Mouse (Mus musculus) brain, embryonic 14.5 days (tissue): ENCODE data around the gene Apol8. TPM values are rescaled to one million over a fixed set of nuclear protein-coding genes. Genes with fewer than 3 reads are reported as not detected.
"Not testable (repeated sequence)": the region's sequence is repeated elsewhere in the genome, so short reads cannot be mapped to it uniquely, and the experiment has no call there.

ENCODE experiments used
- DNase-seq: peaks from one replicate; pipeline ENCODE4 v3.0.0-alpha.2; 2011; ENCODE audit warnings: low read depth
- CTCF ChIP-seq: fragments of 200-500 bp; IDR thresholded peaks from 2 replicates; pipeline ENCODE4 v1.5.1; 2012; ENCODE audit warnings: inconsistent platforms, mild to moderate bottlenecking, moderate library complexity, borderline replicate concordance; ENCODE audit not compliant: insufficient read depth, insufficient read length; ENCODE audit errors: extremely low read depth
- POLR2A ChIP-seq: fragments of 200-500 bp; IDR thresholded peaks from 2 replicates; pipeline ENCODE4 v1.6.1; 2012; ENCODE audit warnings: mild to moderate bottlenecking, inconsistent platforms, borderline replicate concordance; ENCODE audit not compliant: poor library complexity, insufficient read depth, insufficient read length, severe bottlenecking; ENCODE audit errors: extremely low read depth
- polyA plus RNA-seq: library from polyadenylated mRNA; depleted of rRNA; stranded (reverse); fragments of >200 nt; gene quantifications from 2 replicates; pipeline ENCODE4 v1.2.3, GENCODE M21; 2012

The Apol8 gene
- polyA plus RNA-seq, 1 experiment, result 0.30 TPM

DNA sequence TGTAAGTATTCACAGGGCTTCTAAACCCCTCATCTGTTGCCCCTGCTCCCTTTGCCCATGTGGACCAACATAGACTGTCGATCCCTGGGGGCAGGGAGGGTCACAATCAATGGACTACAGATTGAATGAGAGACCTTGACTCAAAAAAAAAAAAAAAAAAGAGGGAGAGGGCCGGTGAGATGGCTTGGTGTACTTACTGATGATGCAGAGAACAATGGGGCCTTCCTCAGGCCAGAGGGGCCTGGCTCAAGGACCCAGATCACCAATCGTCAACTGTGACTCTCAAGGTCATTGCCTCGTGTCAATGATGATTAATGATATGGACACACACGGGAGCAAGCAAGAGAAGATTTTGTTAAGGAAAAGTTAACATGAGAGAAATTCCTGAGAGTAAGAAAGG lies 12.2 kb downstream of the Apol8 start:
- TF ChIP-seq POLR2A (no peak), CTCF (no peak)
- DNase-seq, result no peak

DNA sequence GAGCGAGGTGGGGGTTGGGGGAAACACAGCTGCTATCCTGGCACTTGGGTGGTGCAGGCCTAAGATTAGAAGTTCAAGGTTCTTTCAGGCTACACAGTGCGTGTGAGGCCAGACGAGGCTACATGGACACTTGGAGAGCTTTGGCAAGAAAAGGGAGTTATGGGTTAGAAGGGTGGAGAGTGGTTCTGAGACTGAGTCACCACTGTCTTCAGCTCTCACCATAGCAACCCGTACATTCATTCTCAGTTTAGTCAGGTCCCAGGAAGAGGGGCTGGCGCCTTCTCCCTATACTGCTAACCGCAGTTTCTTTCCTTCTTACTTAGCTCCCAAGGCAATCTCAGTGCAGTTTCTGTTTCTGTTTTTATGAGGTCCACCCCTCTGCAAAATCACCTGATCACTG lies 15.2 kb downstream of the Apol8 start:
- not testable (repeated sequence) for DNase-seq

DNA sequence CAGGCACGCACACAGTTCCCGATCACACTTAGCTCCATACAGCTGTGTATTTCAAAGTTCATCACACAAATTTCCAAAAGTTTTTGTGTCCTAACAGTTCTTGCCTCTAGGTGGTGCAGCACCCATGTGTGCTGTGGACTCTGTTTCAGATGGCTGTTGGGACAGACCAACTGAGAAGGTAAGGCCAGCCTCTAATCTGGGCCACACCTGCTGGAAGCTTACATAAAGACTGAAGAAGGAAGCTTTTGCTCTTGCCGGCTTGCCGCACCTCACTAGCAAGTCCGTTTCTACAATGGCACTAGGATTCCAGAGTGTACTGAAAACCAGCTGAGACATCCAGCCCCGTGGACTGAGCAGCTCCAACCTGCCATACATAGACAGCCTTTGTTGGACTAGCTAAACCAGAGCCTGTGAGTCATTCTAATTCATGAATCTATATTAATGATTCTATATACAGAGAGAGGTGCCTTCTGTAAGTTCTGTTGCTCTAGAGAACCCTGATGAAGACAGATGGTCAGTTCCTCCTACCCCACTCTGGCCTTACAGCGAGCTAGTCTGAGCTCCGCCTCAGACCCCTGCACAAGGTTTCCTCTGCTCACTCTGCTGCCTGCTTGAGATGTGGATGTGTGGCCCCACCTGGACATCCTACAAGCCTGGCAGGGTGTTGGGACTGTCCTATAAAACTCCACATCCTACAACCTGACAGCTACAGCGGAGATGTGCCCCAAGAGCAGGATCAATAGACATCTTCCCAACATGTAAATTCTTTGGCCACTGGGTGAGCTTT lies 16.1 kb downstream of the Apol8 start:
- no peak for TF ChIP-seq POLR2A
- peak; percentile 17; the same call in 1 of the 2 replicates for TF ChIP-seq CTCF
- DNase-seq, result no peak

DNA sequence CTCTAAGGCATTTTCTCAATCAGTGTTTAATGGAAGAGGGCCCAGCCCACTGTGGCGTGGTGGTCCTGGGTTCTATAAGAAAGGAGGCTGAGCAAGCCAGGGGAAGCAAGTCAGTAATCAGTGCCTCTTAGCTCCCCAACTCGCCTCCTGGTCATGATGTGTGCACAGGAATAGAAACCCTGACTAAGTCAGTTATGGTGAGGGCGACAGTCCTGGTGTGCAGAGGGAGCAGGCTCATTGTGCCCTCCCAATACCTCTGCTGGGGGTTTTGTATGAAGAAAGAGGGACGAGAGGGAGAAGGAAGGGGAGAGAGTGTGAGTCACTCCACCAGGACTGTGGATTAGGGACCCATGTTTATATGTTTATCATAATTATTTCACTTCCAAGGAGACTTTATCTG lies 22.9 kb downstream of the Apol8 start:
- DNase-seq, result not testable (repeated sequence)

DNA sequence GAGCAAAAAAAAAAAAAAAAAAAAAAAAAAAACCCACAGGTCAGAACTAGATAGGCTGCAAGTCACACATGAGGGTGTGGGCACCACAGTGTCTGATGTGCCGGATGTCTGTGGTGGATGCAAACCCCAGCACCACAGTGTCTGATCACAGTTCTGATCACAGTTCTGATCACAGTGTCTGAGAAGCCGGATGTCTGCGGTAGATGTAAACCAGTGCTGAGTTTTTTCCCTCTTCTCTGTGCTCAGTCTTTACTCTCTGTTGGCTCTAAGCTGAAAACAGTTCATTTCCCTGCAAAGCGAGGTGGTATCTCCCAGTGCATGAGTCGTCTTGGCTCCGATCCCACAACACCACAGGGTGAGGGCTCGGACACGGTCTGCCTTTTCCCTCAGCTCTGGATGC lies 23.4 kb downstream of the Apol8 start:
- DNase-seq, result peak; percentile 8

DNA sequence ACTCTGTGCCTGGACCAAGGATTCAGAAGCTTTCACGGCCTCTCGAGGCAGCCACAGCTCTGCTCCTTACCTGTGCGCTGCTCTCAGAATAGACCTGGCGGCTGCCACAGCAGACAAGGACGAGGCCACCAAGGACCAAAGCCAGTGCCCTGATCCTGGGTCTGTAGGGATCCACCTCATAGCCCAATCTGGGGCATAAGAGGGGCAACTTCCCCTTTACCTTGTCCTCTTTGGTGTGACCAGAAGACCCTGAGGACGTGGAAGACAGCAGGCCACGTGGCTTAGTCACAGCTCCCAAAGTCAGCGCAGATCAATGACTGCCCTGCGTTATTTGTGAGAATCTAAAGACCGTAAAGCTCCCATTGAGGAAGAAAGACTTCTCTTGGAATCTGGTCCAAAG lies 24.0 kb downstream of the Apol8 start:
- DNase-seq, result not testable (repeated sequence)

DNA sequence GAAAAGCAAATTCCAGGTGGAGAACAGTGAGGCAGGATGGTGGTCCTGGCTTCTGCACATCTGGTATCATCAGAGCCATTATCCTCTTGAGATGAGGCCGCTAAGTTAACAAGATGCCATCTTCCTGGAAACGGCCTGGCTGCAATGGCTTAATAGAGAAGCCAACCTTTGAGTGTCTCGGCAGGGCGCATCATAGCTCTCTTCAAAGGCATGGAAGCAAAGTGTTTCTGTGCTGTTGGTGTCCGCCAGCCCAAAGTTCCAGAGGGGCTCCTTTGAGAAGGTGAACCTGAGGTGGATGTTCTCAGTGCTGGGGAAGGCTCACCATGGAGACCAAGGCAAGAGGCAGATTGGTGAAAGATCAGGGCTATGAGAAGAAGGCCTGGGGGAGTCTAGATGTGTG lies 25.2 kb downstream of the Apol8 start:
- DNase-seq, result no peak
- no peak for TF ChIP-seq CTCF
- TF ChIP-seq POLR2A, result no peak

DNA sequence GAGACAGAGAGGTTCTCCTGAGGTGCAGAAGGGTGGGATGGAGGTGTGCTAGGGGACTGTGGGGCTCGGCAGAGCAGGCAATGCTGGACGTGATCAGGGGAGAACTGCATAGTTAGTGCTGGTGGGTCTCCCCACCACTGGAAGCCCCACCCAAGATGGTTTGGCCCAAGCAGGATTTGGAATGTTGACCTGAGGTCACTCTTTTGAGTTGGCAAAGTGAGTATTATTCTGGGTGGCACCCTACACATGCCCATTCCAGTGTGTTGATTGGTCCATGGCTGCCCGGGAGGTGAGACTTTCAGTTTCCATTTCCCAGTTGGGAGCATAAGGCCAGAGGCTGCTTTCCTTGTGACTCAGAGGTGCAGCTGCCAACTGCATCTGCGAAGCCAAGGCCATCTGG lies 28.1 kb downstream of the Apol8 start, which contains the start of gene Apol9b:
Gene Apol9b, plus strand, starts transcription at position 301 of the 400 bp plus-strand sequence.
- not testable (repeated sequence) for DNase-seq

DNA sequence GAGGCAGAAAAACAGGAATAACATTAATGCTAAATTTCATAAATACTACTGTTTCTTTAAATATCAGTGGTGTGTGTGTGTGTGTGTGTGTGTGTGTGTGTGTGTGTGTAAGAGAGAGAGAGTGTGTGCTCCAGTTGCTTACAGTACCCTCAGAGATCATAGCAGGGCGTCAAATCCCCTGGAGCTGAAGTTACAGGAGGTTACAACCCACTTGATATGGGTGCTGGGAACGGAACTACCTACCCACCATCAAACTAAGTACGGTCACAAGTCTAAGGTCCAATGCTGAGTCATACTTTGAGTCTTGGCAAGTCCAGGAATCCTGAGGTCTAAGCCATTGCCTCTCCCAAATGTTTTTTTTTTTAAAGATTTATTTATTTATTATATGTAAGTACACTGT lies 29.1 kb downstream of the Apol8 start:
- DNase-seq, result not testable (repeated sequence)

DNA sequence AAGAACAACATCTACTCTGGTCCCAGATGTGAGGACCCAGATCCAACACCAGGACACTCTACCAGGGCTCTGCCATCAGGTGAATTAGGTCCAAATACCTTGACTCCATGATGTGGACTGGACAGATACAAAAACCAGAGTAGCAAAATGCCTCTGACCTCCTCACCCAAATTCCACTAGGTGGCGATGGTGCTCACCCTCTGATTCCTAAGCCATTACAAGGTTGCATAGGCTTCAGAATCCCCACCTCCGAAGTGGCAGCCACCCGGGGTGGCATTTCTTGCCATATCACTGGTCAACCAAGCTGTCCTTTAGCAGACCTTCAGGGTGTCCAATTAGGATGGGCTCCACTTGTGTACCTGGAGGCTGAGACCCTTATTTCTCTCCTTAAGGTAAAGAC lies 29.7 kb downstream of the Apol8 start:
- peak; percentile 45; the same call in 1 of the 2 replicates for TF ChIP-seq CTCF
- not testable (repeated sequence) for DNase-seq

DNA sequence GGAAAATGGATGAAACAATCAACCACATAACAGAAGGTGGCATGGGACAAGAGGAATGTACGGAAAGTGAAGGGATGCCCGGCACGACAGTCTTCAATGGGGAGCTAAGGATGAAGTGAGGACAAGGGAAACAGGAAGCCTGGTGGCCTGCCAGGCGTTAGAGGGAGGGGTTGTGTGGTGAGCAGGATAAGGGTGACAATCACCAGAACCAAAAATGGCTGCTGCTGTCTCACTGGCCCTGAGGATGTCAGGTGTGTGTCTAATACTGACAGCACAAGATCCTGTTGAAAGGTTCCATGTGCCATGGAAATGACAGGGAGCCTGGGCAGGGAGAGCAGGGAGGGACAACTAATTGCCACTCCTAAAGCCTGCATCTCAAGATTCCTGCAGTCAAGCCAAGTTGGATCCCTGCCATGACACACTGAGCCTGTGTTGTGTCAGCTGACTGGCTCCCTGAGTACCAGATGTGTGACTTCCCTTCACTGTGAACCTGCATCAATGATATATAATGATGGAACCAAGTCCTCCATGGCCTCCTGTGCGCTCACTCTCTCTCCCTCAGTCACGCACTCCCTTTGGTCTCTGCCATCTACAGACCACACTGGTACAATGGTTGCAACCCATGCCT lies 31.3 kb downstream of the Apol8 start:
- DNase-seq, result peak; percentile 57

DNA sequence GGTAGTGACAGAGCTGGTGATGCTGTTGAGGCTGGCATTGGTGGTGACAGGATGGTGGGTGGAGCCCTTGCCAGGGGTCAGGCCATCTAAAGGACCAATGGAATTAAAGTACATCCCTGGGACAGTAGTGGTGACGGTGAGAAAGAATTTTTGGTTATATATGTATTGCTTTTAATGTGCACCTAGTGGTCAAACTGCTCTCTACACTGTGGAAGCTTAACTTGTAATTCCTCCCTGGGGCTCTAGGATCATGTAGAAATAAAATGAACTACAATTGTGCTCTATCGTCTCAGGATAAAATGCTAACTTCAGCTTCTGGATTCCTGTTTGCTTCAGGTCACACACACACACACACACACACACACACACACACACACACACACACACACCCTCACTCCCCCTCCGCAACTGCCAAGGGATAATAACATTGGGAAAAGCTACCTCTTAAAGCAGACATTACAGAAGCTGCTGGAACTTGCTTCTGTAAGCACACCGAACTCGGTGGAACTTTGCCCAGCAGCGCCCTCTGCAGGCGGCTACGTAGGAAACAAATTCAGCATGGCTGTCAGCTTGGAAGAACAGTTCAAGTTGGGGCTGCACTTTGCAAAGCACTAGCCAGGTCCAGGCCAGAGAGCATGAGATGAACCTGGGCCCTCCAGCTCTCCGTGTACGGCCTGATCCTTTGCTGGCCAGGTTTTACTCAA lies 32.4 kb downstream of the Apol8 start:
- not testable (repeated sequence) for DNase-seq

DNA sequence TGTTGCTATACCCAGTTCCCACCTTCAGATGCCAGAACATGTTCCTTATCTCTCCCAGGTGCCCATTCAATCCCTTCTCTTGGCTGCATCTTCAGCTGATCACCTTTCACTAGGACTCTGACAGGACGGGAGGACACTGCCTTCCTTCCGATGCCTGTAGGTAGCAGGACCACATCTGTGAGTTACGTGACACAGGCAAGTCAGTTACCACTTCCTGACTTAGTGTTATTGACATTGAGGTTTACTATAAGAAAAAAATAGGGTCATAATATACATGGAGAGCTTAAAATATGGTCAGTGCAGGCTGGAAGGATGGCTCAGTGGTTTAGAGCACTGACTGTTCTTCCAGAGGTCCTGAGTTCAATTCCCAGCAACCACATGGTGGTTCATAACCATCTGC lies 35.3 kb downstream of the Apol8 start:
- not testable (repeated sequence) for DNase-seq

DNA sequence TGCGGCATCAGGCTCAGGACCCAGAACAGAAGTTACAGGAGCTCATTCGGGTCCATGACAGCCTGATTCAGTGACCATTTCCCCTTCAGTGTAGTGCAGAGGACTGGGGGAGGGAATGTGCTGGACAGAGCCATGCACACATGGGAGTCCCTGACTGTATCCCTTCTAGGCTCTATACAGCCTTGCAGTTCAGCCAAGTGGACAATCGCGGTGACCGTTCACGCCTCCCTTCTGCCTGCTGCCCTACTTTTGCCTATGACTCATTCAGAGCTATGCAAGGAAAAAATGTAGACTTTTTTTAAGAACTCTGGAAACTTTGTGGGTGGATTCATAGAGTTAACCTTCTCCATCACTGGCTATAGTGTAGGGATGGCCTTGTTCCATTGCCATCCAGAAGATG lies 38.6 kb downstream of the Apol8 start:
- DNase-seq, result not testable (repeated sequence)

DNA sequence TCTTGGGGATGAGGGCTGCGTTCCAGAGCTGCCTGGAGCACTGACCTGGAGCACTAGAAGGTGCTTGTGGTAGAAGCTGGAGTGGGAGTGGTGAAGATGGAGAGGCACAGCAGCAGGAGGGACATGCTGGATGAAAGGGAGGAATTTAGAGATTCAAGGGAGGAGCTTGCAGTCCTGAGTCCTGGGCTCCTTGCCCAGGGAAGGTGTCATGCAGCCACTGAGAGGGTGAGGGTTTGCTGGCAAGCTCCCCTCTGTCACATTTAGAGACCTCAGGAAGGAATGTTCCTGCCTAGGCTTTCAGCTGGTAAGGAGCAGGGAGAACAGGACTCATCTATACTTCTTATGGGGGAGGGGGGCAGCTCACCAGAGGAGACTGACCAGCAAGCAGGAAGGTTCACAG lies 47.9 kb downstream of the Apol8 start:
- peak; percentile 7 for DNase-seq

DNA sequence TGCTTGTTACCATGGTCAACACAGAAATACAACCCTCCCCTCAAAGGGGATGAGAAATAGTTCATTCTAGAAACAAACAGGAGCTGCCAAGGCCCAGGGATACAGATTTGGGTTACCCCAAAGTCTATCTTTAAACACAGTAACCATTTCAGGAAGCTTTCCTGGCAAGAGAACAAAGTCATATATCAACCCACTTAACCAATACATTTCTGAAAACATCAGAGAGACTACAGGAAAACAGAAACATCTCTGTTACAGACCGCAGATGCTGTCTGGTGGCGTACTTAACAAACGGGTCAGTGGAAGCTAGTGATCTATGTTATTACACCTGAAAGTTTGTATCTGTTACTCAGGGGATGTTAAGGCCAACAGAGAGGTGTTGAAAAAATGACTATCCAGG lies 51.5 kb downstream of the Apol8 start:
- not testable (repeated sequence) for DNase-seq

DNA sequence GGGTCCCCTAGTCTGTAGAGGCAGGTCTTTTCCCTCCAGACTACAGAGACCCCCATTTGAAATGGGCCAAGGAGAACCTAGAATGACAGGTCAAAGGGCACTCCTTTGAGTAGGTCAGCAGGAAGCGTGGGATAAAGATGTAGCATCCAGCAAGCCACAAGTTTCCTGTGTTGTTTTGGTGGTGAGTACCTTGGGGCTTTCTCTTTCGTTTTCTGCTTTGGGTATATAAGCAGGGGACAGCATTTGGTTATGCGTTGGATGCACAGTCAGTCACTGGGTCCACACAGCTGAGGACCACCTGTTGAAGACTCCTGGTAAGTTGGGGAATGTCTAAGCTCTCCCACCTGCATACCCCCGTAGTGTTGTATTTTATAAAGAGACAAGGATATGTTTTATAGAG lies 58.1 kb downstream of the Apol8 start, which contains the start of gene Apol7e:
Gene Apol7e, plus strand, starts transcription at position 202 of the 400 bp plus-strand sequence.
- not testable (repeated sequence) for DNase-seq
